Mouse (Mus musculus) olfactory bulb, adult 2 months (tissue): ENCODE data around the gene Map3k20.

ENCODE experiments used
- CTCF ChIP-seq: fragments of 200-500 bp; IDR thresholded peaks from 2 replicates; pipeline ENCODE4 v1.5.1; 2012; ENCODE audit warnings: low read depth, mild to moderate bottlenecking, low read length, moderate library complexity; ENCODE audit not compliant: insufficient read depth
- POLR2A ChIP-seq: fragments of 200-500 bp; IDR thresholded peaks from 2 replicates; pipeline ENCODE4 v1.6.1; 2012; ENCODE audit warnings: mild to moderate bottlenecking, low read depth, low read length, moderate library complexity; ENCODE audit not compliant: insufficient read depth

- TF ChIP-seq CTCF (no peak), POLR2A (no peak)
Measured at GRCm38 (mm10) chr2:72246376-72246775, 39.1 kb upstream of the Map3k20 start.
